Mouse (Mus musculus) left cerebral cortex, adult 8-10 months (tissue): ENCODE measurements around the gene Eid3. TPM values are rescaled to one million over a fixed set of nuclear protein-coding genes. Genes with fewer than 3 reads are reported as not detected.

Experiments
- DNase-seq, 2 experiments: peaks; one replicate each; pipeline ENCODE4 v3.0.0; 2022; ENCODE audit warnings: low spot score in 2 of 2
- total RNA-seq, 4 experiments: library from RNA; stranded (reverse); gene quantifications; 2 replicates each; pipeline ENCODE4 v1.2.4; 2022

Gene Eid3
- total RNA-seq, 4 experiments from 2014 or later: 1.4 to 2.1 (median 1.8) TPM

DNA sequence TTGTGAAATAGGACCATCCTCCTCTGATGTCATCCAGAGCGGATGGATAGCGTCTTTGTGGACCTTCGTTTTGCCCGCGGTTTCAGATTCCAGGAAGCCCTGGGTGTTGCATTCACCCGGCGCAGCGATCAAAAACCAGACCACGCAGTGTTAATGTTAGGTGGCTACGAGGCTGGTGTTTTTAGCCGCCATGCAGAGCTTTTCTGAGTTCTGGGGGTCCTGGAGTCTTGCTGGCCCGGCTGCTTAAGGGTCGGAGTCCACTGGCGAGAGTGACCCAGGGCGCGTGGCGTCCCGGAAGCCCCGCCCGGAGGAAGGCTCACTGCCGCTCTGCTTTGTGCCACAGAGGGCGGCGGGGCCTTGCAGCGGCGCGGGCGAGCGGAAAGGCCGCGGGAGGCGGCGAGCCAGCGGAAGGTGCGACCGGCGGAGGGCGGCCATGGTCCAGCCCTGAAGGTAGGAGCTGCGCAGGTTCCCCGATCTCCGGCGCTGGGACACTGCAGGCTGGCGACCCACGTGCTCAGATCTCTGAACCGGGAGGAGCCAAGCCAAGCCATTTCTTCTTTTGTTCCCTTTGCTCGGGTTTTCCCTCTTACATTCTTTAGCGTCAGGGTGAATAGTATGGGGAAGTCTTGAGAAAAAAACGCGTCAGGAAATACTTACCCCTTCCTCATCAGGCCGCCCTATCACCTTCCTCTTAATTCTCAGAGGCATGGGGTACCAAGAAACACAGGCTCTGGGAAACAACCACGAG is 6.1 kb upstream of the Eid3 start:
- peak in 1 of 2 experiments; percentile 47 for DNase-seq

DNA sequence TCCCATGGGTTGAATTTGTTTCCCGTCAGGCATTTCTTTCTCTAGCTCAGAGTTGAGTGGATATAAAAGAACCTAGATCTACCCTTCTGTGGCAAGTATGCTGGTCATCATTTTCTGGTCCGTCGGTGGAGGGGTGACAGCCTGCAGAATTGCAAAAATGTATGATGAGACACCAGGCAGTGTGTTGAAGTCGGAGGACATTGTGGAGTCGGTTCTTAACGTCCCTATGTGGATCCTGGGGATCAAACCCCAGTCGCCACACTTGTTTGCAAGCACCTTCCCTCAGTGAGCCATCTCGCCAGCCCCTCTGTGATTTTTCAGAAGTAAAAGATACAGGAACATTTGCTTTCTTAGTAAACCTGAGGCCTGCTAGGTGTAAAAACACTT is 5.5 kb upstream of the Eid3 start:
- no peak for DNase-seq

GRCm38 (mm10) chr10:82863106-82863680 is 3.2 kb upstream of the Eid3 start:
- DNase-seq: no peak

DNA sequence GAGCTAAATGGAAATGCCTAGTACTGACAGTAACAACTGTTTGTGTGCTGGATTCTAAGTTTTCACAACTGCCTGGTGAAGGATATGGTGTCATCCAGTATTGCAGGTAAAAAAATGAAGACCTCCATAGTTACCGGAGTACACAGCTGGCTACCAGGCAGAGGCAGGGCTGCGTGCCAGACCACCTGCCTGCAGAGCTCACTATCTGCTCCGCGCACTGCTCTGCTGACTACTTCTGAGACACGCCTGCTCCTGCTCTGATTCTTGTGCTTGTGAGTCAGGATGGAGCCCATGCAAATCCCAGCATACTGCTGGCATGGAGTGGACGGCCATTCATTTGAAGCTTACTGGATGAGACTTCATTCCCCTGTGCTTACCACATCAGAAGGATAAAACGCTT is 2.6 kb upstream of the Eid3 start:
- DNase-seq: no peak

GRCm38 (mm10) chr10:82866832-82867231 is 406 bp downstream of the Eid3 start:
- DNase-seq: no peak

GRCm38 (mm10) chr10:82868418-82869086 is 2.1 kb downstream of the Eid3 start:
- DNase-seq: no peak

GRCm38 (mm10) chr10:82875446-82875845 is 9.0 kb downstream of the Eid3 start:
- DNase-seq: no peak

DNA sequence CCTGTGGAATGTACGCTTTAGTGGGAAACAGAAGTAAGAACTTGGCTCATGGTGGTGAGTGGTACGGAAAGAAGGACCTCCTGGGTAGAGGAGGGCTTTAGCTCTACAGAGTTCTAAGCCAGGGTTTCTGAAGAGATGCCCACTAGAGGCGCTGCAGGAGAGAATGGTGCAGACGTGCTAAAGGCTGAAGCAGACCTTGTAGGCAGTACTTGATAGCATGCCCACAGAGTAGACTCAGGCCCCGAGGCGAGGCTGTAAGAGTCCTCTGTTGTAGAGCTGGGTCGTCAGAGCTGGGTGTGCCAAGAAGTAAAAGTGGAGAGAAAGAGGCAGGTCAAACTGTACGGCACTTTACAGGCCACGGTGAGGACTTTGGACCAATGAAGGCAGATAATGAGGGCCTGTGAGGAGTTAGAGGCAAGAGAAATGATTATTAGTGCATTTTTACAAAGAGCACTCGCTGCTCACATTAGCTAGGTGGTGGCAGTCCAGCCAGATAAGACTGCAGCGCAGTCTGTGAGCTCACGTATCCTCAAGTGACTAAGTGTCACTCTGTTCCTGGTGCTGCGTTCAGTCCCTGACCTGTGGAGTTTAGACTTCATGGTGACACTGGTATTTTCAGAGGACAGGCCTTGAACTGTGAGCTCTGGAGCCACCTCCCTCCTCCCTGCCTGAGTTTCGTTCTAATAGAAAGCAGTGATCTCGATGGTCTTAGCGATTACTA is 9.8 kb downstream of the Eid3 start:
- no peak for DNase-seq

- no peak for DNase-seq
These were observed 20.9 kb downstream of the Eid3 start for GRCm38 (mm10) chr10:82887354-82887753.

DNA sequence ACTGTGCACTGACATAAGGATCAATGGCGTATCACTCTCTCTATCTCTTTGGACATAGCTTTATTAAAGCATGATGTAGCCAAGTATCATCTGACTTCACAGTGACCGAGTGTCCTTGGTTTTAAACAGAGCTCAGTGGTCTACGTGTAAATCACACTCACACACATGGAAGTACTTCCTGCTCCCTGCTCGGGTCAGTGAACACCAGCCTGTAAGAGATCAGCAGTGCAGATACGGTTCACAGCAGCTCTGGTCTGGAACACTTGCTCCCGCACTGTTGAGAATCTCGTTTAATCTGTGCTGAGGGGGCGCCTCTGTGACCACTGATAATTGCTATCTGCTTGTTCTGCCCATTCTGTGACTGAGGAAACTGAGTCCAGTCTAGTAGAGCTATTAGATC is 22.1 kb downstream of the Eid3 start:
- no peak for DNase-seq

- no peak for DNase-seq
These were observed 23.1 kb downstream of the Eid3 start for GRCm38 (mm10) chr10:82889447-82889973.

GRCm38 (mm10) chr10:82890936-82891335 is 24.5 kb downstream of the Eid3 start:
- DNase-seq: no peak

GRCm38 (mm10) chr10:82891427-82891826 is 25.0 kb downstream of the Eid3 start:
- no peak for DNase-seq

DNA sequence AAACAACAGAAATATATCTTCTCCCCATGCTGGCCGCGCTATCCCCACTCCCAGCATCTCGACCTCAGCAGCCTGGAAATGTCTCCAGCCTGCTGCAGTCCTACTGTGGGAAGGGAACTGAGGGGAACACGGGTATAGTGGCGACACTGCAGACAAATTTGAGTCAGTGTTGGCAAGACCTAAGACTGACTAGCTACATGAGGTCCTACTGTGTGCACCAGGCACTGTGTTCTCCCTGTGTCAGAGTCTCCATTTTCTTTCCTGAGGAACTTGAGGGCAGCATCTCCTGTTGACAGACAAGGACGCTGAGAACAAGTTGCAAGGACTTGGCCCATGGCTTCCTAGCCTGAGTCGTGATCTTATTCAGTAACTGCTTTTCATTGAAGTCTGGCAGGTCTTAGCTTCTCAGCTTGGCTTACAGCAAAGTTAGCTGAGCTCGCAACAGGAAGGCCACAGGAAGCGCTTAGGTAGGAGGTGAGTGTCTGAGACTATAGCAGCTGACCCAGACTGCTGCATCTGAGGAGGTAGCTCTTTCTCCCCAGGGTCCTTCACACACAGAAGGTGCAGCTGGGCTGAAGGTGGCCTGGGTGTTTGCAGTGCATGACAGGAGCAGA is 26.1 kb downstream of the Eid3 start:
- no peak for DNase-seq

GRCm38 (mm10) chr10:82893872-82894650 is 27.6 kb downstream of the Eid3 start:
- DNase-seq: peak in 1 of 2 experiments; percentile 45

GRCm38 (mm10) chr10:82897936-82898335 is 31.5 kb downstream of the Eid3 start:
- DNase-seq: no peak

DNA sequence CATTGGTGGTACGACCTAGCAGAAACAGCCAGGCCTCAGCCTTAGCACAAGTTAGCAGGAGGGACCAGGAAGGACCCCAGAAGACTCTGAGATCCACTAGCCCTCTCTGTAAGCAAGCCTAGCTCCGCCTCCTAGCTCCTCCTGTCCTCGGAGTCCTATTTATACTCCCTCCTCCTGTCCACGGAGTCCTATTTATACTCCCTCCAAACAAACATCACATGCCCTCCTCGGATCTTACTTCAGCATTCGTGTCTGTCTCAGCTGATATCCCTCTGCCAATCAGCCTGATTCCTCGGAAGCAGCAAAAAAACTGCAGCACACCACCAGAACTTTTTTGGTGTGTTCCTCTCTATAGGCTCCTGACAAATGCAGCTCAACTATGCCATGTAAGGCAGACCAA is 32.5 kb downstream of the Eid3 start:
- DNase-seq: no peak

- DNase-seq: no peak
These were observed 33.5 kb downstream of the Eid3 start for GRCm38 (mm10) chr10:82899810-82900421.

DNA sequence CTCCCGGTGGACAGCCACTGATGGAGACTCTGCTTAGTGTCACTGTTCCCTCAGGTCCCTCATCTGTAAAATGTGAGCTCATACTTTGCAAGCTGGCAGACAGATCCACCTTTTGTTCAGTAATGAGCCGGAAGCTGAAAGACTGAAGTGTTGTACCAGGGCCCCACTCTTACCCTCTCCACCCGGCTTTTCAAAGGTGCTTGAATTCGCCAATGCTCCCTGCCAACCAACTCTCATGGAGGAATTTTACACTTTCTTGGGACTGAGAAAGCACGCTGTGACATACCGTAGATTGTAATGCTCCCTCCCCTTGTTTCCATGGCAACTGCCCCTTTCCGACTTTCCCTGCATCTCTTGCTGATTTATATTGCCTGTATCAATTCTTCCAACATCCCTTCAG is 34.1 kb downstream of the Eid3 start:
- no peak for DNase-seq

- DNase-seq: peak; percentile 36 to 78
These were observed 35.0 kb downstream of the Eid3 start for GRCm38 (mm10) chr10:82901436-82901835.
